Mouse (Mus musculus) liver, embryonic 14.5 days (tissue): Measurements from ENCODE around the gene Klf16. TPM values are rescaled to one million over a fixed set of nuclear protein-coding genes. Genes with fewer than 3 reads are reported as not detected.
A peak's percentile ranks its signal among the peaks of the same experiment; 100 is the strongest.

Experiments
- ATAC-seq: fragments of 200-750 bp; cut with Nextera tagmentation; 2 replicates; pipeline ENCODE4 v1.8.0; 2017; ENCODE audit warnings: moderate number of reproducible peaks, mild to moderate bottlenecking, moderate library complexity; ENCODE audit not compliant: insufficient read depth
- DNase-seq, 3 experiments: peaks; one replicate each; pipeline ENCODE4 v3.0.0-alpha.2; 2012 to 2013; ENCODE audit warnings: low read depth in 3 of 3, low spot score in 3 of 3
- H3K27ac ChIP-seq: fragments of 300-500 bp; sonication (generic); 2 replicates; pipeline ENCODE4 v1.5.1; 2014; ENCODE audit warnings: moderate library complexity, mild to moderate bottlenecking, control low read depth, inconsistent platforms
- H3K27me3 ChIP-seq: fragments of 300-500 bp; sonication (generic); 2 replicates; pipeline ENCODE4 v1.6.1; 2014; ENCODE audit warnings: mild to moderate bottlenecking, low read length, moderate library complexity; ENCODE audit not compliant: control insufficient read depth, insufficient read depth
- H3K36me3 ChIP-seq: fragments of 300-500 bp; sonication (generic); replicated peaks from 2 replicates; pipeline ENCODE4 v1.6.1; 2014; ENCODE audit warnings: low read depth; ENCODE audit not compliant: control insufficient read depth, insufficient read depth
- H3K4me1 ChIP-seq, 2 experiments: fragments of 200-500 bp in 1 of 2; fragments of 300-500 bp in 1 of 2; sonication (generic) in 1 of 2; replicated peaks; 2 replicates each; pipeline ENCODE4 v1.6.1; 2012 to 2014; ENCODE audit warnings: antibody characterized with exemption in 1 of 2, inconsistent platforms in 1 of 2, low read length in 1 of 2; ENCODE audit not compliant: control insufficient read depth in 2 of 2, insufficient read depth in 2 of 2
- H3K4me2 ChIP-seq: fragments of 300-500 bp; sonication (generic); 2 replicates; pipeline ENCODE4 v1.6.1; 2014; ENCODE audit warnings: low read depth, mild to moderate bottlenecking, control low read depth, moderate library complexity
- H3K4me3 ChIP-seq, 2 experiments: fragments of 200-500 bp in 1 of 2; fragments of 300-500 bp in 1 of 2; sonication (generic) in 1 of 2; 2 replicates each; pipeline ENCODE4 v1.5.1; 2012 to 2014; ENCODE audit warnings: low read depth in 2 of 2, low read length in 2 of 2, mild to moderate bottlenecking in 2 of 2, control low read depth in 1 of 2, inconsistent platforms in 1 of 2, moderate library complexity in 1 of 2; ENCODE audit not compliant: insufficient read depth in 1 of 2
- H3K9ac ChIP-seq: fragments of 300-500 bp; sonication (generic); replicated peaks from 2 replicates; pipeline ENCODE4 v1.6.1; 2014; ENCODE audit warnings: mild to moderate bottlenecking, control low read depth, moderate library complexity
- H3K9me3 ChIP-seq: fragments of 300-500 bp; sonication (generic); 2 replicates; pipeline ENCODE4 v1.6.1; 2016; ENCODE audit warnings: low read length, mixed read lengths; ENCODE audit not compliant: control insufficient read depth
- CTCF ChIP-seq: IDR thresholded peaks from 2 replicates; pipeline ENCODE4 v1.5.1; 2016; ENCODE audit warnings: antibody characterized with exemption, low read depth, control low read depth
- EP300 ChIP-seq: IDR thresholded peaks from 2 replicates; pipeline ENCODE4 v1.6.1; 2016; ENCODE audit warnings: antibody characterized with exemption, low read depth
- WGBS: fragments of 180-500 bp; shearing (Covaris S2); extraction: QIAGEN DNeasy Blood & Tissue Kit; methylation state at CpG from one replicate; pipeline ENCODE4 v1.1.7; 2014; ENCODE audit not compliant: insufficient replicate concordance; 5-methylcytosine and 5-hydroxymethylcytosine counted together
- polyA plus RNA-seq, 2 experiments: library from polyadenylated mRNA; depleted of rRNA in 1 of 2; stranded (reverse) in 1 of 2; unstranded in 1 of 2; fragments of >200 nt; fragmentation: Nextera tagmentation in 1 of 2; extraction: Ambion mirVana in 1 of 2; gene quantifications; 2 replicates each; pipeline versions ENCODE4 v1.2.1 to v1.2.3; 2012 to 2014

Klf16 gene
- polyA plus RNA-seq, 2 experiments: 10.6 to 13.8 TPM

DNA sequence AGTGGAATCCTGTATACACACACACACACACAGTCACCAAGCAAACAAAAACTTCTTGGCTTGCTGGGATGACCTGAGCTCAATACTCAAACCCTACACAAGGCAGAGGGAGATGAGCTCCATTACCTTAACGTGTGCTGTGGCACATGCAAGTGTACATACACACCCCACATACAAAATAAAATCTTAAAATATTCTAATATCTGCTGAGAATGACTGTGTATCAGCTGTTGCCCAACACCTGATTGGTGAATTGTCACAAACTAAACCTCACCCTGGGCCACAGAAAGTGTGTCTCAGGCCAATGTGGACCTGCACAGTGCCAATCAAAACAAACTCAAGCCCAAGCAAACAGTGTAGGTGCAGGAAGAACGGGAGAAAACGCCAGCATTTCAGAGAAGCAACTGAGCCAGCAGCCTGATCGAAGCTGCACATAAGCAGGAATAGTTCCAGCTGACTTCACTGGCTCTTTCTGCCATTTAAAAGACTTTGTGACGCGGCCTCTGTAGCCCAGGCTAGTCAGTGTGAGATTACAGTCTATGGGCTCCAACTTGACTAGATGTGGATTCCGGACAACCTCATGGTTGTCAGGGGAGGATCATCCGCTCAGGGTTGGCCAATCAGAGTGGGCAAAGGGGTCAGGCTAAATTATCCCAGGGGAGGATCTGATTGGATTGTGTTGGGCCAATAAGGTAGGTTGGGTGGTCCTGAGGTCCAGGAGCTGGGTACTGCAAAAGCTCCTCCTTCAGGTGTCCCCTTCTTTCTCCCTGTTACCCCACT is 42.5 kb upstream of the Klf16 start:
- Histone ChIP-seq H3K4me2 (peak overlapping the region; percentile 11; the same call in 1 of the 2 replicates), H3K27ac (no peak overlapping the region)
- WGBS: 53% methylated on average over 8 of the region's 8 CpGs

DNA sequence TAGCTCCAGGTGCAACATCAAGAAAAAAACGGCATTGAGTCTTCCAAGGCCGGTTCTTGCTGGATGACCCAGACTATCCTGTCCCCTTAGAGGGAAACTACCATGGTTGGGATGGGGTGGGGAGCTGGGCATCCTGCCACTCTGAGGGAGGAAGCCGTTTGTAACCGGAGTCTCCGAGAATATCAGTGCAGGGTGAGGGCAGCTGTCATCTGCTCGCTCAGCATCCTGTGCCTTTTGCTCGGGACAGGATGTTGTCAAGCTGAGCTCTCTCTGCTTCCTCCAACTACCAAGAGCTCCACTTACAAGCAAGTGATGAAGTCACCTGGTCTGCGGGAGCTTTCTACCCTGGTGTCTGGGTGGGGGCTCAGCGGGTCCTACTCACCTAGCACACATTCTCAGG is 41.1 kb upstream of the Klf16 start:
- H3K9me3 ChIP-seq: no peaks in the 10 kb centered on the region
- H3K4me2 ChIP-seq: no peak overlapping the region
- ATAC-seq: no peak
- H3K27me3 ChIP-seq: no peaks in the 10 kb centered on the region
- peaks cover 3 to 16% of the 10 kb centered on the region in 2 experiments; a peak in 3 of 4 replicates for H3K4me1 ChIP-seq
- no peak overlapping the region for H3K4me3 ChIP-seq
- H3K9ac ChIP-seq: no peak overlapping the region
- TF ChIP-seq EP300: no peak
- TF ChIP-seq CTCF: no peak
- H3K36me3 ChIP-seq: peaks cover 2% of the 10 kb centered on the region; the same call in 1 of the 2 replicates
- WGBS: 46% methylated on average over 9 of the region's 9 CpGs
- DNase-seq: no peak
- no peak overlapping the region for H3K27ac ChIP-seq

More for the DNA sequence above, 42.5 kb upstream of the Klf16 start:
- H3K27me3 ChIP-seq: no peaks in the 10 kb centered on the region
- TF ChIP-seq CTCF: no peak
- TF ChIP-seq EP300: no peak
- H3K36me3 ChIP-seq: peaks cover 2% of the 10 kb centered on the region; the same call in 1 of the 2 replicates
- H3K9ac ChIP-seq: no peak overlapping the region
- ATAC-seq (no peak), DNase-seq (no peak)
- H3K4me1 ChIP-seq: peaks cover 3 to 20% of the 10 kb centered on the region in 2 experiments; a peak in 3 of 4 replicates
- no peak overlapping the region for H3K4me3 ChIP-seq
- no peaks in the 10 kb centered on the region for H3K9me3 ChIP-seq

- no peaks in the 10 kb centered on the region for H3K9me3 ChIP-seq
- no peaks in the 10 kb centered on the region for H3K27me3 ChIP-seq
- no peak overlapping the region for H3K27ac ChIP-seq
- no peak overlapping the region for H3K9ac ChIP-seq
- no peak overlapping the region for H3K4me3 ChIP-seq
- peaks cover 13% of the 10 kb centered on the region for H3K36me3 ChIP-seq
- TF ChIP-seq EP300 (no peak), CTCF (no peak)
- no peak overlapping the region for H3K4me2 ChIP-seq
- H3K4me1 ChIP-seq: no peaks in the 10 kb centered on the region; a peak in 1 of 4 replicates
- ATAC-seq (no peak), DNase-seq (no peak)
- 76% methylated on average over 6 of the region's 6 CpGs for WGBS
These were observed 37.2 kb upstream of the Klf16 start for GRCm38 (mm10) chr10:80614351-80614750.

- DNase-seq (no peak), ATAC-seq (no peak)
- Histone ChIP-seq H3K9me3 (no peaks in the 10 kb centered on the region), H3K36me3 (peaks cover 19% of the 10 kb centered on the region), H3K9ac (no peak overlapping the region), H3K27me3 (no peaks in the 10 kb centered on the region), H3K27ac (no peak overlapping the region), H3K4me2 (no peak overlapping the region), H3K4me3 (no peak overlapping the region), H3K4me1 (no peaks in the 10 kb centered on the region)
- 69% methylated on average over 3 of the region's 3 CpGs for WGBS
- TF ChIP-seq EP300 (no peak), CTCF (0 out of 2 replicates have a peak, but pooled peaks have one; percentile 14)
These were observed 36.7 kb upstream of the Klf16 start for GRCm38 (mm10) chr10:80613821-80614220.

DNA sequence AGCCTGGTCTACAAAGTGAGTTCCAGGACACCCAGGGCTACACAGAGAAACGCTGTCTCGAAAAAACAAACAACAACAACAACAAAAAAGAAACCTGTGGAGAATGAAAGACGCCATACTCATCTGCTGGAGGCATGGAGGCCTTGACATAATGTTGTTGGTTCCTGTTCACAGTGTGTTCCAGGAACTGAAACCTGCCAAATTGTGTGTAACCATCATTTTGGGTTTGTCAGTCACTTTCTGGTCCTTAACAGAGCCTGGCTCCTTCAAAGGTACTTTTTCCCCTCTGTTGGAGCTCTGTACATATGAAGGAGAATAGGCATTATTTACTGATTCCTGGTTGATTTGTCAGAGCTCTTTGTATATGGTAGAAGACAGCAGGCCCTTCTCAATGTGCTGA is 34.8 kb upstream of the Klf16 start:
- TF ChIP-seq EP300 (no peak), CTCF (no peak)
- Histone ChIP-seq H3K9ac (no peak overlapping the region), H3K4me1 (no peaks in the 10 kb centered on the region), H3K4me2 (no peak overlapping the region), H3K4me3 (no peak overlapping the region), H3K27ac (no peak overlapping the region), H3K27me3 (no peaks in the 10 kb centered on the region), H3K36me3 (peaks cover 38% of the 10 kb centered on the region), H3K9me3 (no peaks in the 10 kb centered on the region)
- DNase-seq: no peak
- WGBS: 83% methylated on average over 3 of the region's 3 CpGs
- ATAC-seq: no peak
